Mouse (Mus musculus) embryonic facial prominence, embryonic 12.5 days (tissue): ENCODE measurements around the gene Pdk4. TPM values are rescaled to one million over a fixed set of nuclear protein-coding genes. Genes with fewer than 3 reads are reported as not detected.

ENCODE experiments used
- ATAC-seq: fragments of 200-750 bp; cut with Nextera tagmentation; 2 replicates; pipeline ENCODE4 v1.8.0; 2017; ENCODE audit not compliant: insufficient number of reproducible peaks, insufficient read depth, low FRiP score, low TSS enrichment
- H3K27ac ChIP-seq: fragments of 300-500 bp; sonication (generic); 2 replicates; pipeline ENCODE4 v1.5.1; 2016; ENCODE audit warnings: mild to moderate bottlenecking
- H3K27me3 ChIP-seq: fragments of 300-500 bp; sonication (generic); 2 replicates; pipeline ENCODE4 v1.6.1; 2016; ENCODE audit warnings: mild to moderate bottlenecking, moderate library complexity
- H3K36me3 ChIP-seq: fragments of 300-500 bp; sonication (generic); 2 replicates; pipeline ENCODE4 v1.6.1; 2016; ENCODE audit warnings: mild to moderate bottlenecking
- H3K4me1 ChIP-seq: fragments of 300-500 bp; sonication (generic); 2 replicates; pipeline ENCODE4 v1.6.1; 2016
- H3K4me2 ChIP-seq: fragments of 300-500 bp; sonication (generic); replicated peaks from 2 replicates; pipeline ENCODE4 v1.6.1; 2016; ENCODE audit warnings: mild to moderate bottlenecking, moderate library complexity
- H3K4me3 ChIP-seq: fragments of 300-500 bp; sonication (generic); 2 replicates; pipeline ENCODE4 v1.5.1; 2016; ENCODE audit warnings: mild to moderate bottlenecking
- H3K9ac ChIP-seq: fragments of 300-500 bp; sonication (generic); 2 replicates; pipeline ENCODE4 v1.6.1; 2016; ENCODE audit warnings: mild to moderate bottlenecking, moderate library complexity
- H3K9me3 ChIP-seq: fragments of 300-500 bp; sonication (generic); 2 replicates; pipeline ENCODE4 v1.6.1; 2016; ENCODE audit warnings: mild to moderate bottlenecking, moderate library complexity
- WGBS: fragments of 180-500 bp; shearing (Covaris S2); methylation state at CpG from one replicate; pipeline ENCODE4 v1.1.7; 2016; 5-methylcytosine and 5-hydroxymethylcytosine counted together
- polyA plus RNA-seq: library from polyadenylated mRNA; unstranded; fragments of >200 nt; fragmentation: Nextera tagmentation; extraction: Ambion mirVana; gene quantifications from 2 replicates; pipeline ENCODE4 v1.2.1, GENCODE M21; 2016

Gene Pdk4
- polyA plus RNA-seq, 1 experiment from 2014 or later = 1.0 TPM

GRCm38 (mm10) chr6:5443104-5443863 lies 52.8 kb downstream of the Pdk4 start:
- Histone ChIP-seq H3K4me1 (peaks cover 8% of the 10 kb centered on the region), H3K9me3 (no peaks in the 10 kb centered on the region), H3K4me3 (no peak overlapping the region), H3K36me3 (no peaks in the 10 kb centered on the region), H3K27ac (no peak overlapping the region), H3K9ac (no peak overlapping the region), H3K27me3 (no peaks in the 10 kb centered on the region), H3K4me2 (0 out of 2 replicates have a peak overlapping the region, but pooled peaks have one; percentile 6)
- WGBS = 26% methylated on average over 13 of the region's 13 CpGs
- no peak for ATAC-seq

- peaks cover 8% of the 10 kb centered on the region for H3K4me1 ChIP-seq
- H3K9me3 ChIP-seq = no peaks in the 10 kb centered on the region
- ATAC-seq = no peak
- no peak overlapping the region for H3K4me3 ChIP-seq
- no peak overlapping the region for H3K9ac ChIP-seq
- H3K4me2 ChIP-seq = peak overlapping the region; percentile 6; the same call in 1 of the 2 replicates
- H3K27me3 ChIP-seq = no peaks in the 10 kb centered on the region
- WGBS = 2% methylated on average over 14 of the region's 14 CpGs
- H3K36me3 ChIP-seq = no peaks in the 10 kb centered on the region
- no peak overlapping the region for H3K27ac ChIP-seq
Measured at GRCm38 (mm10) chr6:5442316-5443085, 53.6 kb downstream of the Pdk4 start.

- no peak overlapping the region for H3K4me2 ChIP-seq
- no peaks in the 10 kb centered on the region for H3K36me3 ChIP-seq
- H3K9ac ChIP-seq = no peak overlapping the region
- WGBS = 85% methylated on average over 6 of the region's 6 CpGs
- no peak overlapping the region for H3K4me3 ChIP-seq
- H3K27ac ChIP-seq = no peak overlapping the region
- peaks cover 8% of the 10 kb centered on the region for H3K4me1 ChIP-seq
- H3K27me3 ChIP-seq = no peaks in the 10 kb centered on the region
- H3K9me3 ChIP-seq = no peaks in the 10 kb centered on the region
- no peak for ATAC-seq
Measured at GRCm38 (mm10) chr6:5441221-5441620, 54.9 kb downstream of the Pdk4 start.

- Histone ChIP-seq H3K4me3 (no peak overlapping the region), H3K4me1 (peaks cover 5% of the 10 kb centered on the region; the same call in 1 of the 2 replicates), H3K9ac (no peak overlapping the region), H3K36me3 (no peaks in the 10 kb centered on the region), H3K9me3 (no peaks in the 10 kb centered on the region), H3K4me2 (no peak overlapping the region), H3K27me3 (no peaks in the 10 kb centered on the region), H3K27ac (no peak overlapping the region)
- ATAC-seq = no peak
- WGBS = 42% methylated on average over 4 of the region's 4 CpGs
Measured at GRCm38 (mm10) chr6:5437757-5438156, 58.4 kb downstream of the Pdk4 start.

- 87% methylated on average over 2 of the region's 2 CpGs for WGBS
Measured at GRCm38 (mm10) chr6:5433887-5434286, 62.2 kb downstream of the Pdk4 start.

More at GRCm38 (mm10) chr6:5433887-5434286, 62.2 kb downstream of the Pdk4 start:
- H3K9ac ChIP-seq = no peak overlapping the region
- ATAC-seq = no peak
- no peaks in the 10 kb centered on the region for H3K9me3 ChIP-seq
- no peaks in the 10 kb centered on the region for H3K36me3 ChIP-seq
- no peak overlapping the region for H3K4me3 ChIP-seq
- H3K4me1 ChIP-seq = no peaks in the 10 kb centered on the region
- H3K27me3 ChIP-seq = no peaks in the 10 kb centered on the region
- H3K27ac ChIP-seq = no peak overlapping the region
- no peak overlapping the region for H3K4me2 ChIP-seq

Other genes starting within 250 kb of the Pdk4 start
- gene Pon3, start 240.0 kb downstream of the Pdk4 start, polyA plus RNA-seq = 6.5 and 6.6 TPM in 2 replicates
- 24.4 and 25.1 TPM in 2 replicates for gene Pon2, start 197.9 kb downstream of the Pdk4 start, polyA plus RNA-seq
- gene Asb4, start 112.9 kb downstream of the Pdk4 start, polyA plus RNA-seq = 60.3 and 66.7 TPM in 2 replicates
- 7.4 and 9.1 TPM in 2 replicates for gene Dync1i1, start 229.3 kb upstream of the Pdk4 start, polyA plus RNA-seq